Mouse (Mus musculus): ENCODE results near the gene Camta1.

GRCm38 (mm10) chr4:151897069-151897617 is 35.5 kb upstream of the Camta1 start:
- TF ChIP-seq GATA1 (IDR thresholded peaks at IDR 0.05; ENCODE audit: low read length), result no peak
- TF ChIP-seq TAL1 (IDR thresholded peaks at IDR 0.05; ENCODE audit: low read length), result no peak
